Mouse (Mus musculus) large intestine, adult 2 months (tissue): ENCODE measurements around the gene Siglecf. TPM values are rescaled to one million over a fixed set of nuclear protein-coding genes. Genes with fewer than 3 reads are reported as not detected.

Experiments used
- DNase-seq: peaks from one replicate; pipeline ENCODE4 v3.0.0-alpha.2; 2012; ENCODE audit warnings: low read depth, low spot score
- WGBS: fragments of 180-500 bp; shearing (Covaris S2); methylation state at CpG from one replicate; pipeline ENCODE4 v1.1.7; 2018; 5-methylcytosine and 5-hydroxymethylcytosine counted together
- polyA plus RNA-seq: library from polyadenylated mRNA; depleted of rRNA; stranded (reverse); fragments of >200 nt; gene quantifications from 2 replicates; pipeline ENCODE4 v1.2.3, GENCODE M21; 2012; rRNA removed

Gene Siglecf
- polyA plus RNA-seq, 1 experiment = 2.0 TPM

DNA sequence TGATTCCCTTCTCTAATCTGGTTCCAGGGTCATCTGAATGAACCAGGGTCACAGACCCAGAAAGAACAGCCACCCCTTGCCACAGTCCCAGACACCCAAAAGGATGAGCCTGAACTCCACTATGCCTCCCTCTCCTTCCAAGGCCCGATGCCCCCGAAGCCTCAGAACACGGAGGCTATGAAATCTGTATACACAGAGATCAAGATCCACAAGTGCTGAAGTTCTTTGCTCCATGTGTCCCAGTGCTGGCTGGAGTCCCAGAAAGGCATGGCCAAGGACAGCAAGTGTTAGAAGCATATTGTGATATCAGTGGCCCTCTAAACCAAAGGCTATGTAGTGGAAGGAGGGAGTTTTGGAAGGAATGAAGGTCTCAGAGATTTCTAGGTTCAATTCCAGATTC is 7.4 kb downstream of the Siglecf start:
- DNase-seq = no peak
- WGBS = 40% methylated on average over 3 of the region's 3 CpGs

DNA sequence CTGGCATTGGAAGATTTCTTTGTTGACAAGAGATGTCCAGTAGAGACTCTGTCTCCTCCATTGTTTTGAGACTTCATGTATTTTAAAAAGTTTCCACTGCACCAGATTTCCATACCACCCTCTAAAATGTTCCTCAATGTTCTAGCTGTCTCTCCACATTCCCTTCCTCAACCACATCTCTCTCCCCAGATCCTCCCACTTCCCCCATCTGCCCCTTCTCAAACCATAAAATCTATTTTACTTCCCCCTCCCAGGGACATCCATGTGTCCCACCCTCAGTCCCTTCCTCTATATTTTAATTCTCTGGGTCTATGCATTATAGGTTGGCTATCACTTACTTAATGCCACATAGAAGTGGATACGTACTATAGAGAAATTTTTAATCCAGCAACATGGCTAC is 10.3 kb downstream of the Siglecf start:
- WGBS = 94% methylated on average over 1 of the region's 1 CpGs
- DNase-seq = no peak

DNA sequence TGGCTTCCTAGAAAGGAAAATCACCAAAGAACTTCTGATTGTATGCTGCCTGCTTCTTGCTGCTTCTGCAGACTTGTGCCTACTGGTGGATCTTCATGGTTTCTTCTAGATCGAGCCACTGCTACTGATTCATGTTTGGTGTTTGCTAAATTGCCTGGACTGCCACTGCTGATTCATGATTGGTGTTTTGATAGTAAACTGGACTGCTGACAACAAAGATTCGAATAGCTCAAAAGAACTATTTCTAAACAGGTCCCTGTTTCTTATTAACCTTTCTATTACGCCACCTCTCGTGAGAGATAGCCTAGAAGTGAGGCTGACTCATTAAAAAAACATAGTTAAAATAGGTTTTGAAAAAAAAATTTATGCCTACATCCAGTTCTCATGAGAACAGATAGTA is 10.9 kb downstream of the Siglecf start:
- no peak for DNase-seq

DNA sequence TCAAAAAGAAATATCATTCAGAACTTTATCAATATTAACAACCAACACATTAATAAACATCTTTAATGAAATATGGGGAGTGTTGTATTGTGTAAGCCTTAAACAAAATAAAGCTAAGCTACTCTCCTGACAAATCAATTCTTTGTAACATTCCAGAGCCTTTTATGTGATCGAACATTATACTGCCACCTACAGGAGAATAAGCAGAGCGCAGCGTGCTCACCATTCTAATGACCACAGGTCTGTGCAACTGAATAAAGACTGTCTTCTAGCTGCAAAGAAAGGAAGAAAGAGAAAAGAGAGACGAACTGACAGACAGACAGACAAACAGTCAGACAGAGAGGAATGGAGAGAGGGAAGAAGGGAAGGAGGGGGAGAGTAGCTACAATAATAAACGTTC is 27.1 kb downstream of the Siglecf start:
- peak; percentile 27 for DNase-seq
- 11% methylated on average over 5 of the region's 5 CpGs for WGBS

More for the DNA sequence above, 10.9 kb downstream of the Siglecf start:
- 26% methylated on average over 4 of the region's 4 CpGs for WGBS

DNA sequence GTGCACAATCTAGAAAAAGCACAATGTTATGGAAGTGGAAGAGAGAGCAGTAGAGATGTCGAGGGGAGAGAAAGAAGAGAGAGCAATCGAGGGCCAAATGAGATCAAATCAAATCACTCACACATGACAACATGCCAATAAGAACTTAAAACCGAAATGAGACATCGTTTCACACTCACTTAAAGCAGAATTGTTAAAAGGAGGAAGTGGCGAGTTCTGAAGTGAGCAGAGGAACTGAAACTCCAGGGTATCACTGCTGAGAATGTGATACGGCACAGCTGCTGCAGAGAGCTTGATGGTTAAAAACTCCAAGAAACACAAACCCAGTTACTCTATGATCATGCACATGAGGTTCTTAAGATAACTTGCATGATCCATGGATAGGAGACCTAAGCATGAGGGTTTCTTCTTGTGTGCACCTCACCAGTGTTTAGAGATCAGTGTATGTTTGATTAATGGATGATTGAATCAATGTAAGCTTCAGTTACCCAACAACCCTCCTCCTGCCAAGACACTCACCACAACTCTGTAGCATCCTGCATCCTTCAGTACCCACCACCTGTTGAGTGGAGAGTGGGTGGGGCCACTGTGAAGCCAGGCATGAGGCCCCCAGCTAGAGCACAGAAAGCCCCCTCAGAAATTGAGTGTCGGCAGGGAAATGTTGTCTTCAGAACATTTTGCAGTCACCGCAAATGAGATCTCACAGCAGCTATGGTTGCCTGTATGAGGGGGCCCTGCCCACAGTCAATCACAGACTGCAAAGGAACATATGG is 41.4 kb downstream of the Siglecf start:
- WGBS = 67% methylated on average over 8 of the region's 8 CpGs
- no peak for DNase-seq

DNA sequence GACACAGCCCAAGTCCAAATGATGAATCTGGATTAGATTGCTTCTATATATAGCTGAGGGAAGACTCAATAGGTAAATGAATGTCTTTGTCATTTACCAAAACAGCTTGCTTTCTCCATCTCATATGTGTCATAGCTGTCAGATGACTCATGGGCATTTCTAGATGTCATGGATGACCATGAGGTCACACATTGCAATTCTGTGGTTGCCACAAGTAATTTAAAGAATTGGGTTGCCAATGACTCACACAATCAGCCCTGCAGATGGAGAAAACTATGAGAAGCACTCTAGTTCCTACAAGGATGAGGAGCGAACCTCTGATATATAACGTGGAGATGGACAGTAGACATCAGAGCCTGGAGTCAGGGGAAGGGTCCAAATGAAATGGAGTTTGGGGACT is 48.4 kb downstream of the Siglecf start:
- WGBS = 81% methylated on average over 2 of the region's 2 CpGs

DNA sequence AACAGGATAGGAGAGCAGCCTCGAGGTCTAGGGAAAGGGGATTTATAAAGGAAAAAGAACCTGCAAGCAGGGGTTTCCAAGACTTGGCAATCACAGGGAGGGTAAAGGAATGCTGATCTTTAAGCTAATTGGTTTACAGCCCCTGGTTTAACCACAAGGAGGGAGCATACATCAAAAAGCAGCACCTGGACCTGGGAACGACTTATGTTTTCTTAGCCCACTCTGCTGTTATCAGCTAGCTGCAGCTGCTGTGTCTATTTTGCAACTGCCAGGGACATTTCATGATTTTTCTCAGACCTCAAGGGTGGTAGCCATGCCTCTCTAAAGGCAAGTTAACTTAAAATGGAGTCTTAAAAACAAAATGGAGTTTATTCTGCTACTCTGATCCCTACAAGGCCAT is 51.6 kb downstream of the Siglecf start:
- no peak for DNase-seq
- WGBS = 7% methylated on average over 2 of the region's 2 CpGs

More for the DNA sequence above, 48.4 kb downstream of the Siglecf start:
- no peak for DNase-seq

DNA sequence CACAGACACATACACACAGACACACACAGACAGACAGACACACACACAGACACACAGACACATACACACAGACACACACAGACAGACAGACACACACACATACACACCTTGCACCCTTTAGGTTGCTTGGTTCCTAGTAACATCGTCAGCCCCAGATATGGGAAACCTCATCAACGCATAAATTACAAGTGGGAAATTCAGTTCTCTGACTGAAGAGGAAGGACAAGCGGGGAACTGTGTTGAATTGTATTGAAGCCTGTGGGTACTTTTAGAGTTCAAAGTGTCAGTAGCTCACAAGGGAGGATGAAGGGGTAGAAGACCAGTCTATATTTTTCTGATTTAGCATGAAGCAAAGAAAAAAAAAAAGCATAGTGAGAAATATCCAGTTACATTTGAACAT is 56.4 kb downstream of the Siglecf start:
- no peak for DNase-seq
- WGBS = 66% methylated on average over 3 of the region's 3 CpGs

DNA sequence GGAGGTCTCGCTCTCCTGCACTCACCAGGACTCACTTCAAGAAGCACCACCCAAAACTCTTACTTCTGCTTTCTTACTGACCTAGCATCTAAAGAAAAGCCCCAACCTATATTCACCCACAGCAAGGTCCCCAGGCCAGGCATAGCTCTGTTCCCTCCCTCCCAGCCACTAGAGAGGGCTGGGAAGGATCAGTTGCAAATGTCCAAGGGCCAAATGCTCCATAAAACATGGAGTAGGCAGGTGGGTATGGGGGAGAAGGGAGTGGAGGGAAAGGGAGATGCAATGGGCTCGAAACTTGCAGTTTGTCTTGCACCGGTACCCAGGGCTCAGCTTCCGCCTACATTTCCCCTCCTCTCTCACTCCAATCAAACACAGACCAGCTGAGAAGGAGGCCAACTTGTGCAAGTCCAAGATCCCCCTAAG is 57.0 kb downstream of the Siglecf start, which contains the start of gene Siglecg:
Gene Siglecg (plus strand): TSS at position 74 of the 423 bp plus-strand sequence.
- no peak for DNase-seq

DNA sequence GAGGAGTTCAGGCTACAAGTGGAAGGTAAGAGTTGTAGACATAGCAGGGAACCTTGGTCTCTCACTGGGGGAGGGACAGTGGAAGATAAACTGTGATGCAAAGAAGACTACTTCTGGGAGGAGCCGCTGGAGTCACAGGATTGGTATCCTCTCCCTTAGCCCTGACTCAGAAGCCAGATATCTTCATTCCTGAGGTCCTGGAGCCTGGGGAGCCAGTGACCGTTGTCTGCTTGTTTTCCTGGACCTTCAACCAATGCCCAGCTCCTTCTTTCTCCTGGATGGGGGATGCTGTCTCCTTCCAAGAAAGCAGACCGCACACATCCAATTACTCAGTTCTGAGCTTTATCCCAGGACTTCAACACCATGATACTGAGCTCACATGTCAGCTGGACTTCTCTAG is 57.9 kb downstream of the Siglecf start:
- 76% methylated on average over 3 of the region's 3 CpGs for WGBS
- no peak for DNase-seq

More for the DNA sequence above, 57.0 kb downstream of the Siglecf start, which contains the start of gene Siglecg:
- 70% methylated on average over 4 of the region's 4 CpGs for WGBS

Other genes with a start within 250 kb of the Siglecf start
- gene Zfp936, start 237.1 kb upstream of the Siglecf start, polyA plus RNA-seq = not detected in 2 replicates
- 2.0 and 3.4 TPM in 2 replicates for gene Zfp715, start 38.0 kb upstream of the Siglecf start, polyA plus RNA-seq
- gene Siglecg, start 56.9 kb downstream of the Siglecf start, polyA plus RNA-seq = 12.5 and 15.7 TPM in 2 replicates
- not detected in 2 replicates for gene Lim2, start 76.3 kb downstream of the Siglecf start, polyA plus RNA-seq
- 23.8 and 26.9 TPM in 2 replicates for gene Nkg7, start 85.7 kb downstream of the Siglecf start, polyA plus RNA-seq
- gene Cldnd2, start 89.4 kb downstream of the Siglecf start, polyA plus RNA-seq = not detected in 2 replicates
- gene Etfb, start 92.7 kb downstream of the Siglecf start, polyA plus RNA-seq = 95.4 and 114 TPM in 2 replicates
- 0.33 TPM in 1 of 2 replicates, not detected in the other for gene Gm45233, start 92.8 kb downstream of the Siglecf start, polyA plus RNA-seq
- 2.0 and 2.2 TPM in 2 replicates for gene Vsig10l, start 111.8 kb downstream of the Siglecf start, polyA plus RNA-seq
- 1.2 and 1.8 TPM in 2 replicates for gene Iglon5, start 138.7 kb downstream of the Siglecf start, polyA plus RNA-seq
- gene 4931406B18Rik, start 154.6 kb downstream of the Siglecf start, polyA plus RNA-seq = not detected in 2 replicates
- 2.2 and 5.0 TPM in 2 replicates for gene Cd33, start 193.1 kb downstream of the Siglecf start, polyA plus RNA-seq
- 0.83 and 1.3 TPM in 2 replicates for gene Zfp658, start 210.9 kb downstream of the Siglecf start, polyA plus RNA-seq
- gene Zfp719, start 228.3 kb downstream of the Siglecf start, polyA plus RNA-seq = 0.98 and 1.7 TPM in 2 replicates